Comparison of ENCODE assay signal across 21 mouse cellular contexts in the genomic region with DNA sequence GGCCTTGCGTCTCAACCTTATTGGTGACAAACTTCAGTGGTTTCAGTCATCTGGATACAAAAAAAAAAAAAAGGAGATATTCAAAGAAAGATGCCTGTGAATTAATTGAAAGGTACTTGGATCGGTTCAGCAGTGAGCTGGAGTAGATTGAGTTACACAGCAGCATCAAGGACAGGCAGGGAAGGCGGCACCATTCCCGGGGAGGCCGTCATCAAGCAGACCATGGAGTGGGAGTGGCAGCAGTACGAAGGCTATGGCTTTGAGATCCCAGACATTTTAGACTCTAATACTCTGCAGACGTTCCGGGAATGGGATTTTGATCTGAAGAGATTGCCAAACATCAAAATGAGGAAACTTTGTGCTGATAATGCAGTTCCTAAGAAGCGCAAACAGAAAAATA.
DNase-seq lines count a peak whose midpoint lies in the region; ATAC-seq lines count a peak whose summit lies in the region.
"Had no signal": no experiment of that assay in that cellular context is flagged by ENCODE, and none has a peak within 500 bp of the region (broad histone marks: within the 10 kb centered on the region; RNA-seq: fewer than 3 reads in every experiment).

No protein-coding gene starts in this region.

- H3K4me3 ChIP-seq in kidney, embryonic 14.5 days (ENCODE audit: low read length), result no peak overlapping the region
- H3K4me3 ChIP-seq in kidney, embryonic 16.5 days (ENCODE audit: low read length), result no peak overlapping the region
- H3K4me3 ChIP-seq: embryonic facial prominence, embryonic 13.5 days; embryonic facial prominence, embryonic 15.5 days; erythroblast, embryonic 14.5 days; forebrain, embryonic 10.5 days; forebrain, embryonic 12.5 days had no signal

- WGBS in kidney, embryonic 14.5 days, result 60% methylated on average over 9 of the region's 9 CpGs
- WGBS in kidney, embryonic 16.5 days, result 57% methylated on average over 9 of the region's 9 CpGs

- DNase-seq in adrenal gland, postnatal 14 days, result peak; percentile 6
- no peak for DNase-seq in adrenal gland, postnatal 4 days (ENCODE audit: low spot score in 2 of 2)
- DNase-seq in kidney, postnatal 25 days, result no peak
- no peak for DNase-seq in kidney, postnatal 10 days
- DNase-seq: adrenal gland, adult 8-10 months; cerebellum, adult 11 months; cerebellum, adult 18-20 months; cerebellum, adult 8-10 months; cerebellum, adult 9-11 months; cerebellum, postnatal 14 days; cerebellum, postnatal 36 days; embryo, embryonic 11 days had no signal

- H3K9me3 ChIP-seq in kidney, embryonic 14.5 days (ENCODE audit: control insufficient read depth, low read length), result no peaks in the 10 kb centered on the region
- no peaks in the 10 kb centered on the region for H3K9me3 ChIP-seq in kidney, embryonic 16.5 days (ENCODE audit: low read length)
- H3K9me3 ChIP-seq: embryonic facial prominence, embryonic 13.5 days; embryonic facial prominence, embryonic 15.5 days; forebrain, embryonic 10.5 days; forebrain, embryonic 12.5 days had no signal

- no peaks in the 10 kb centered on the region for H3K27me3 ChIP-seq in kidney, embryonic 14.5 days (ENCODE audit: control insufficient read depth, insufficient read depth, low read length)
- no peaks in the 10 kb centered on the region for H3K27me3 ChIP-seq in kidney, embryonic 16.5 days (ENCODE audit: insufficient read depth, low read length)
- H3K27me3 ChIP-seq: embryonic facial prominence, embryonic 13.5 days; embryonic facial prominence, embryonic 15.5 days; forebrain, embryonic 12.5 days had no signal

- no peak overlapping the region for H3K27ac ChIP-seq in kidney, embryonic 14.5 days (ENCODE audit: low read depth, low read length)
- H3K27ac ChIP-seq in kidney, embryonic 16.5 days (ENCODE audit: low read length), result no peak overlapping the region
- H3K27ac ChIP-seq: embryonic facial prominence, embryonic 13.5 days; embryonic facial prominence, embryonic 15.5 days; forebrain, embryonic 10.5 days; forebrain, embryonic 12.5 days had no signal

- H3K36me3 ChIP-seq in kidney, embryonic 14.5 days (ENCODE audit: control insufficient read depth, insufficient read depth, low read length), result no peaks in the 10 kb centered on the region
- H3K36me3 ChIP-seq in kidney, embryonic 16.5 days (ENCODE audit: insufficient read depth, low read length), result no peaks in the 10 kb centered on the region
- H3K36me3 ChIP-seq: embryonic facial prominence, embryonic 13.5 days; embryonic facial prominence, embryonic 15.5 days; forebrain, embryonic 10.5 days; forebrain, embryonic 12.5 days had no signal

- no peak overlapping the region for H3K9ac ChIP-seq in kidney, embryonic 14.5 days (ENCODE audit: low read depth, low read length)
- H3K9ac ChIP-seq in kidney, embryonic 16.5 days (replicated peaks; ENCODE audit: low read length), result no peak overlapping the region
- H3K9ac ChIP-seq: embryonic facial prominence, embryonic 13.5 days; embryonic facial prominence, embryonic 15.5 days; forebrain, embryonic 12.5 days had no signal

- H3K4me2 ChIP-seq in kidney, embryonic 14.5 days (replicated peaks; ENCODE audit: low read depth, low read length), result no peak overlapping the region
- no peak overlapping the region for H3K4me2 ChIP-seq in kidney, embryonic 16.5 days (replicated peaks; ENCODE audit: low read depth, low read length)
- H3K4me2 ChIP-seq: embryonic facial prominence, embryonic 13.5 days; embryonic facial prominence, embryonic 15.5 days; forebrain, embryonic 12.5 days had no signal

- H3K4me1 ChIP-seq in kidney, embryonic 14.5 days (ENCODE audit: control insufficient read depth, insufficient read depth, low read length), result no peaks in the 10 kb centered on the region
- H3K4me1 ChIP-seq in kidney, embryonic 16.5 days (ENCODE audit: insufficient read depth, low read length), result no peaks in the 10 kb centered on the region
- H3K4me1 ChIP-seq: embryonic facial prominence, embryonic 13.5 days; embryonic facial prominence, embryonic 15.5 days; forebrain, embryonic 10.5 days; forebrain, embryonic 12.5 days had no signal

- peak; percentile 71; the same call in 1 of the 2 replicates for ATAC-seq in kidney, embryonic 14.5 days (ENCODE audit: low FRiP score, low TSS enrichment)
- ATAC-seq in kidney, embryonic 16.5 days (ENCODE audit: low FRiP score, low TSS enrichment), result 0 out of 2 replicates have a peak, but pooled peaks have one; percentile 63
- ATAC-seq: forebrain, embryonic 14.5 days; forebrain, embryonic 16.5 days had no signal
